Mouse (Mus musculus): ENCODE data around the gene Qpct. TPM values are rescaled to one million over a fixed set of nuclear protein-coding genes. Genes with fewer than 3 reads are reported as not detected.

Gene Qpct
- polyA plus RNA-seq (2012; rRNA removed): 7.5 and 7.6 TPM in 2 replicates

- DNase-seq (ENCODE audit: low read depth, low spot score): no peak
- 66% methylated on average over 4 of the region's 4 CpGs for WGBS
These were observed at the start of gene Qpct for GRCm38 (mm10) chr17:79051606-79052005. Qpct (plus strand) TSS chr17:79051906.

- 60% methylated on average over 2 of the region's 2 CpGs for WGBS
- no peak for DNase-seq (ENCODE audit: low read depth, low spot score)
These were observed 38.1 kb upstream of the Qpct start for GRCm38 (mm10) chr17:79013625-79014024.

- WGBS: 83% methylated on average over 2 of the region's 2 CpGs
- no peak for DNase-seq (ENCODE audit: low read depth, low spot score)
These were observed 36.6 kb upstream of the Qpct start for GRCm38 (mm10) chr17:79014911-79015685.

- 75% methylated on average over 10 of the region's 10 CpGs for WGBS
- DNase-seq (ENCODE audit: low read depth, low spot score): no peak
These were observed 35.9 kb upstream of the Qpct start for GRCm38 (mm10) chr17:79015831-79016230.

GRCm38 (mm10) chr17:79018422-79018821 lies 33.3 kb upstream of the Qpct start:
- no peak for DNase-seq (ENCODE audit: low read depth, low spot score)
- 62% methylated on average over 9 of the region's 9 CpGs for WGBS

GRCm38 (mm10) chr17:79019726-79020207 lies 31.9 kb upstream of the Qpct start:
- no peak for DNase-seq (ENCODE audit: low read depth, low spot score)
- WGBS: 1% methylated on average over 18 of the region's 18 CpGs

DNA sequence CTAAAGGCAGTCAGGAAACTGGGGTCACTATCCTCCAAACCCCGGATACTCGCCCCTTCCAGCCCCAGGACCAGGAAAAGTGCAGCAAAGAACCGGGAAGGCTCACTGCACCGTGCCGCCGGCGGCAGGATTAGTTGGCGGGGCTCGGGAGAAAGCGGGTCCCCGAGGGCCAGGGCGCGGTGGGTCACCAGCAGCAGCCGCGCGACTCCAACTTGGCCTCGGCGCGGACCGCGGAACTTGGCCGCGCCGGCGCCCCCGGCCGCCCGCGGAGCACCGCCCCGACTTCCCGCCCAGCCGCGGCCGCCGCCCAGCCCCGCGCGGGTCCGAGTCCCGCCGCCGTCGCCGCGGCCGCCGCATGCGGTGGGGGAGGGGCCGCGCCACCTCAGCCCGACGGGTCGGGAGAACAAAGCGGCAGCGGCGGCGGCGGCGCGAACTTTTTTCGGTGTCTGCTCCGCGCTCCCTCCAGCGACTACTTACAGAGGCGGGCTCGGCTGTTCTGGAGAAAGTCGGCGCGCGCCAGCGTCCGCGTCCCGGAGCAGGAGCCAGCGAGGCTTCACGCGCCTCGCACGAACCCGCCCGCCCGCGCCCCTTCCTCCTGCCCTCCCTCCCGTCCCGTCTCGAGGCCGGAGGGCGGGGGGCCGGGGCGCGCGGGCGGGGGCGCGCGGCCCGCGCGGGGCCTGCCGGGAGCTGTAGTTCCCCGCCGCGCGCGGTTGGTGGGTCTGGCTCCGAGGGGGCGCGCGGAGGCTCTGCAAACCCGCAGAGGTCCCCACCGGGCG lies 31.3 kb upstream of the Qpct start, which contains the start of gene Prkd3:
Prkd3 (minus strand) TSS at position 609 of the 776 bp plus-strand sequence.
- no peak for DNase-seq (ENCODE audit: low read depth, low spot score)
- WGBS: under 1% methylated on average over 98 of the region's 113 CpGs

- WGBS: 2% methylated on average over 24 of the region's 24 CpGs
These were observed 30.7 kb upstream of the Qpct start for GRCm38 (mm10) chr17:79020984-79021335.

DNA sequence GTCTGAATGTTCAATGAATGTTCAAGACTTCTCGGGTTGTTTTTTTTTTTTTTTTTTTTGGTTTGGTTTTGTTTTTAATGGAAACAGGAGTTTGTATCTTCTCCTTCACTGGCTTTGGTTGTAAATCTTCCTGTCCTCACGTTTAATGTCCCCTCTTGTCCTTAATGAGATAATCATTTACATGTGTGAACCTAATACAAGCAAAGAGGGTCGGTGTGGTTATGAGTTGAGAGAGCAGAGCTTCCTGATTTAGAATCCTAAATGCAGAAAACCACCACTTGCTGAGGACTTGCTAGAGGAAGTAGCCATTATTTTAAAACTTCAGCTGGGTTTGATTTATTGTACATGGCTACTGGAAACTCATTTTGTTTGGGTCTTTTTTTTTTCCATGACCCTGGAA lies 29.0 kb upstream of the Qpct start:
- 44% methylated on average over 3 of the region's 3 CpGs for WGBS
- no peak for DNase-seq (ENCODE audit: low read depth, low spot score)

More at GRCm38 (mm10) chr17:79020984-79021335, 30.7 kb upstream of the Qpct start:
- DNase-seq (ENCODE audit: low read depth, low spot score): no peak

- 77% methylated on average over 4 of the region's 4 CpGs for WGBS
- no peak for DNase-seq (ENCODE audit: low read depth, low spot score)
These were observed 27.2 kb upstream of the Qpct start for GRCm38 (mm10) chr17:79024544-79024943.

GRCm38 (mm10) chr17:79029226-79029625 lies 22.5 kb upstream of the Qpct start:
- no peak for DNase-seq (ENCODE audit: low read depth, low spot score)
- WGBS: 66% methylated on average over 3 of the region's 3 CpGs

GRCm38 (mm10) chr17:79031569-79031968 lies 20.1 kb upstream of the Qpct start:
- DNase-seq (ENCODE audit: low read depth, low spot score): no peak
- WGBS: 83% methylated on average over 5 of the region's 5 CpGs

DNA sequence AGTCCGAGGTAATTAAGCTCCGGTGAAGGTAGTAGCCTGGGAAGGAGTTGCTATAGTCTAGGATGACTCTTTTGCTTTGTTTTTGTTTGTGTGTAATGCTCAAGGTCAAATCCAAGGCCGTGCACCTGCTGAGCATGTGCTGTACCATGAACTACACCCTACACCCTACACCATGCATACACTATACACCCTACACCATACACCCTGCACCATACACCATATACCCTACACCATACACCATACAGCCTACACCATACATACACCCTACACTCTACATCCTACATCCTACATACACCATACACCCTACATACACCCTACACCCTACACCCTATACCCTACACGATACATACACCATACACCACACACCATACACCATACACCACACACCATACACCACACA lies 18.9 kb upstream of the Qpct start:
- 73% methylated on average over 4 of the region's 4 CpGs for WGBS

DNA sequence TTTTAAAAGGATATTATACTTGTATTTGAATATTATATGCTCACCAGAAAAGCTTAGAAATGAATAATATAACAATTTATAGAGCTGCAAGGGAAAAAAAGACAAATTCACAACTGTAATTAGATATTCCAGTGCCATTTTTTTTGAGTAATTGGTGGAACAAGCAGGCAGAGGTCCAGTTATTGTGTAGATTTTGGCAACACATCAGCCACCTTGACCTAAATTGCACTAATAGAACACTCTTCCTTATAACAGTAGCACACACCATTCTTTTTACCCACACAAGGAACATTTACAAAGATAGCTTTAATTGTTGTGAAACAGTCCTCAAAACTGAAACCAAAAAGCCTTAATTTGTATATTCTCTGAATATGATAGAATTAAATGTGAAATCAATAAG lies 12.0 kb upstream of the Qpct start:
- no peak for DNase-seq (ENCODE audit: low read depth, low spot score)

More for the DNA sequence above, 18.9 kb upstream of the Qpct start:
- no peak for DNase-seq (ENCODE audit: low read depth, low spot score)

DNA sequence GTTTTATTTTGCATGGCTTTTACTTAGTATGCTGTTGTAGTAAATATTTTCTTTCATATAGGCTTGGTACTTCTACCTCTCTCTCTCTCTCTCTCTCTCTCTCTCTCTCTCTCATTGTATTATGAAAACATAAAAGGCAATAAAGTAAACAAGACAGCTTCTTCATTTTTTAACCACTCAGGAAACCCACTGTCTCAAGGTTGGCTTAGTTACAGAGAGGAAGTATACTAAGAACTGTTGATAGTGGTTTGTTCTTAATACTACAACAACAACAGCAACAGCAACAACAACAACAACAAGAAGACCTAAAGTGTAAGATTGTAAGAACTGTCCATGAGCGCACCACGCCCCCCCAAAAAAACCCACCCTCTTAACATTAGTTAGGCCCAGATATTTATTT lies 8.0 kb upstream of the Qpct start:
- no peak for DNase-seq (ENCODE audit: low read depth, low spot score)
- 96% methylated on average over 2 of the region's 2 CpGs for WGBS

- 1% methylated on average over 45 of the region's 45 CpGs for WGBS
- no peak for DNase-seq (ENCODE audit: low read depth, low spot score)
These were observed 544 bp downstream of the Qpct start for GRCm38 (mm10) chr17:79052088-79052812.

- WGBS: 44% methylated on average over 6 of the region's 6 CpGs
- no peak for DNase-seq (ENCODE audit: low read depth, low spot score)
These were observed 6.6 kb downstream of the Qpct start for GRCm38 (mm10) chr17:79058271-79058670.

- 65% methylated on average over 5 of the region's 5 CpGs for WGBS
- DNase-seq (ENCODE audit: low read depth, low spot score): no peak
These were observed 8.5 kb downstream of the Qpct start for GRCm38 (mm10) chr17:79060221-79060620.

DNA sequence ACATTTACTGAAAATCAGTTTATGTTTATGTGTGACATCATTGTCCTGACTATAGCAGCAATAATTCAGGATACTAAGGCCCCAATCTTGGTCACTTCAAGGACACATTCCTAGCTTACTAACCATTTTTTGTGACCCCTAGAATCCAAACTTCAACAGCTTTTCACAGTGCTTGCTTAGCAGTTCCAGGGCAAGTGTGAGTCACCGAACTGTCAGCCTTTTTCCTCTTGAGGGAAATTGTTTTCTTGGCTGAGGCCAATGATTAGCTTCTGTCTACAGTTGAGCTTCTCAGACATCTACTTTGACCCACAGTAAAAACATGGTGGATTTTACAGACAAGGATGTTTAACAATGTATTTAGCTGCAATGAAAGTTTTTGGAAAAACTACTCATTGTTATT lies 12.5 kb downstream of the Qpct start:
- 43% methylated on average over 1 of the region's 1 CpGs for WGBS

DNA sequence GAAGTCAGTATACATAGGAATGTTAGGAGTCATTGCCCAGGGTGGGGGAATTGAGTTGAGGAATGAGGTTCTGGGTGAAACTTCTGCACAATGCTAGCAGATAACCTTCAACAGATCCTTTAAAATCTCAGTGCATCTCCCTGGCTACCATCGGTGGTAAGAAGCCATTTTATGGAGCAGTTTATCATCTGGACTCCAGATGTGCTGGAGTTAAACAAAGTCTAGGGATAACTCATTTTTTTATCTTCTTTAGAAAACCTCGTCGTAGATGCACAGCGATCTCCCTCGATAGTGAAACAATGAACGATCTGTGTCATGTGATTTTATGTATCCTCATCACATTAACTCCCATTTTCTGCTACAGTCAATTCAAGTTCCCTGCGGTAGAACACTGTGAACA lies 16.9 kb downstream of the Qpct start:
- 63% methylated on average over 7 of the region's 7 CpGs for WGBS
- DNase-seq (ENCODE audit: low read depth, low spot score): no peak

More for the DNA sequence above, 12.5 kb downstream of the Qpct start:
- no peak for DNase-seq (ENCODE audit: low read depth, low spot score)

Measured in large intestine, adult 2 months (tissue).